Mouse (Mus musculus): ENCODE results near the gene Gdpd5.

DNA sequence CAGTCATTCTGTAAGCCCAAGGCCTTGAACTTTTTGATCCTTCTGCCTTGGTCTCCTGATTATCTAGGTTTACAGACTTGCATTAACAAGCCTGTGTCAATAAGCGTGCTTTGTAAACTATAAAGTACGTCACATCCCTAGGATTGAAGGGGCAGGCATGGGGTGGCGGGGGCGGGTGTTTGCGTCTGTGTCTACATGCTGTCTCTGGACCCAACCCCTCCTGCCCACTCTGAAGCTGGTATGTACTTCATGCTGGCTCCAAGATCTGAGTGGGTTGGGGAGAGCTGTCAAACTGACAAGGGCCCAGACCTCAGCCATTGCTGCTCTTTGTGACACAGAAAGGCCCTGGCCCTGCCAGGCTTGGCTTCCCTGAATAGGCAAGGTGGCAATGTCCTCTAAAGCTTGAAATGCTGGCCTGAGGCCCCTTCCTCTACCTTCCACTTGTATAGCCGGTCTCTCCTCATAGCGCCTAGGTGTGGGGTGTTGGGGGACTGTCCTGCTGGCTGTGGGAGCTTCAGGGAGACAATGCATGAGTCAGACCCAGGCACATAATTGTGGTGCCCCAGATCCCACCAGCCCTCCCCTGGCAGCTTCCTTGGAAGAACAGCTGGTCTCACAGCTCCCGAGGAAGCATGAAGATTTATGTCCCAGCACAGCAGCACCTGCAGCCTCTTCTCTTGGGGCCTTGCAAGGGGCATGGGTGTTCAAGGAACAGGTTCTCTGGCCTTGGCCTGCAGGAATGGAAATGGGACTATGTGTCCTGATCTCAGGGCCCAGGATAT lies 28.4 kb downstream of the Gdpd5 start:
- TF ChIP-seq FLI1 (IDR thresholded peaks at IDR 0.05; ENCODE audit: low read length) = no peak
- no peak for TF ChIP-seq GATA1 (IDR thresholded peaks at IDR 0.05; ENCODE audit: borderline replicate concordance, low read length)
